Mouse (Mus musculus) neural tube, embryonic 11.5 days (tissue): ENCODE measurements around the gene Oprm1. TPM values are rescaled to one million over a fixed set of nuclear protein-coding genes. Genes with fewer than 3 reads are reported as not detected.

Source experiments
- ATAC-seq: fragments of 200-750 bp; cut with Nextera tagmentation; 2 replicates; pipeline ENCODE4 v1.8.0; 2017; ENCODE audit warnings: moderate number of reproducible peaks, mild to moderate bottlenecking, moderate TSS enrichment, moderate library complexity; ENCODE audit not compliant: insufficient read depth, low FRiP score, low TSS enrichment
- DNase-seq: peaks from one replicate; pipeline ENCODE4 v3.0.0-alpha.2; 2015; ENCODE audit warnings: low spot score
- H3K27ac ChIP-seq: fragments of 300-500 bp; sonication (generic); 2 replicates; pipeline ENCODE4 v1.5.1; 2014; ENCODE audit warnings: low read depth, mild to moderate bottlenecking, low read length
- H3K27me3 ChIP-seq: fragments of 300-500 bp; sonication (generic); 2 replicates; pipeline ENCODE4 v1.6.1; 2014; ENCODE audit warnings: mild to moderate bottlenecking, low read length, mixed read lengths; ENCODE audit not compliant: control insufficient read depth, insufficient read depth
- H3K36me3 ChIP-seq: fragments of 300-500 bp; sonication (generic); 2 replicates; pipeline ENCODE4 v1.6.1; 2014; ENCODE audit warnings: mild to moderate bottlenecking, low read length, moderate library complexity, mixed read lengths; ENCODE audit not compliant: control insufficient read depth, insufficient read depth
- H3K4me1 ChIP-seq: fragments of 300-500 bp; sonication (generic); 2 replicates; pipeline ENCODE4 v1.6.1; 2014; ENCODE audit warnings: low read length, mixed read lengths; ENCODE audit not compliant: control insufficient read depth, insufficient read depth
- H3K4me2 ChIP-seq: fragments of 300-500 bp; sonication (generic); 2 replicates; pipeline ENCODE4 v1.6.1; 2014; ENCODE audit warnings: low read depth, mild to moderate bottlenecking, moderate library complexity
- H3K4me3 ChIP-seq: fragments of 300-500 bp; sonication (generic); 2 replicates; pipeline ENCODE4 v1.5.1; 2014; ENCODE audit warnings: low read depth, low read length
- H3K9ac ChIP-seq: fragments of 300-500 bp; sonication (generic); 2 replicates; pipeline ENCODE4 v1.6.1; 2014; ENCODE audit warnings: mild to moderate bottlenecking, low read length
- H3K9me3 ChIP-seq: fragments of 300-500 bp; sonication (generic); 2 replicates; pipeline ENCODE4 v1.6.1; 2016; ENCODE audit warnings: low read length; ENCODE audit not compliant: control insufficient read depth
- WGBS: fragments of 180-500 bp; shearing (Covaris S2); extraction: QIAGEN DNeasy Blood & Tissue Kit; methylation state at CpG from one replicate; pipeline ENCODE4 v1.1.7; 2014; 5-methylcytosine and 5-hydroxymethylcytosine counted together
- polyA plus RNA-seq: library from polyadenylated mRNA; unstranded; fragments of >200 nt; fragmentation: Nextera tagmentation; extraction: Ambion mirVana; gene quantifications from 2 replicates; pipeline ENCODE4 v1.2.1, GENCODE M21; 2014

Gene Oprm1
- polyA plus RNA-seq, 1 experiment from 2014 or later, result 0.77 TPM

- ATAC-seq, result no peak
- WGBS, result 84% methylated on average over 5 of the region's 5 CpGs
- no peak for DNase-seq
- Histone ChIP-seq H3K4me3 (no peak overlapping the region), H3K4me1 (no peaks in the 10 kb centered on the region), H3K27me3 (no peaks in the 10 kb centered on the region), H3K36me3 (no peaks in the 10 kb centered on the region), H3K4me2 (no peak overlapping the region), H3K9ac (no peak overlapping the region), H3K27ac (no peak overlapping the region), H3K9me3 (no peaks in the 10 kb centered on the region)
These were observed 312.6 kb downstream of the Oprm1 start for GRCm38 (mm10) chr10:7070924-7071323.

- no peak for ATAC-seq
These were observed 315.9 kb downstream of the Oprm1 start for GRCm38 (mm10) chr10:7074231-7074630.

GRCm38 (mm10) chr10:7075661-7076060, 317.4 kb downstream of the Oprm1 start:
- Histone ChIP-seq H3K9me3 (no peaks in the 10 kb centered on the region), H3K27me3 (no peaks in the 10 kb centered on the region), H3K9ac (no peak overlapping the region), H3K4me3 (no peak overlapping the region), H3K4me1 (no peaks in the 10 kb centered on the region), H3K36me3 (no peaks in the 10 kb centered on the region), H3K27ac (no peak overlapping the region), H3K4me2 (no peak overlapping the region)
- WGBS, result 91% methylated on average over 2 of the region's 2 CpGs
- DNase-seq, result no peak
- ATAC-seq, result no peak

More at GRCm38 (mm10) chr10:7074231-7074630, 315.9 kb downstream of the Oprm1 start:
- Histone ChIP-seq H3K4me3 (no peak overlapping the region), H3K4me1 (no peaks in the 10 kb centered on the region), H3K9me3 (no peaks in the 10 kb centered on the region), H3K36me3 (no peaks in the 10 kb centered on the region), H3K4me2 (no peak overlapping the region), H3K27ac (no peak overlapping the region), H3K27me3 (no peaks in the 10 kb centered on the region), H3K9ac (no peak overlapping the region)
- 80% methylated on average over 2 of the region's 2 CpGs for WGBS
- no peak for DNase-seq

DNA sequence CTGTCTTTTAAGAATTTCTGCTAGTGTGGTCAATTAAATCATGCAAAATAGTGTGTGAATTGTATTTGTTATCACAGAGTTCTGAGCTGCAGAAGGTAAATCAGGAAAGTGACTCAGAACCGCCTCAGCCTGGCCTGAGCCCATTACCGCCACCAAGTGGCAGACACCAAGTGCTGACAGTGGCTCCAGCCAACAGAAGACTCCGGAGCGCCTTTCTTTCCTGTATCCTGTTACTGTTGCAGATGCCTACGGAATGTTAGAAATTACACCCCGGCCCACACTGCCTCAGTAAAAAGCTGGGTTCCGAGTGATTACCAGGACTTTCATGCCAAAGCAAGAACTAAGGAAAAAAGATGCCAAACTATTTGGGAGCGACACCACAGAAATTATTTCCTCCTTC, 317.9 kb downstream of the Oprm1 start:
- Histone ChIP-seq H3K27me3 (no peaks in the 10 kb centered on the region), H3K27ac (no peak overlapping the region), H3K4me3 (no peak overlapping the region), H3K9ac (no peak overlapping the region), H3K9me3 (no peaks in the 10 kb centered on the region), H3K4me1 (no peaks in the 10 kb centered on the region), H3K4me2 (no peak overlapping the region), H3K36me3 (no peaks in the 10 kb centered on the region)
- peak; percentile 62 for DNase-seq
- ATAC-seq, result peak; percentile 80; the same call in 1 of the 2 replicates
- WGBS, result 11% methylated on average over 8 of the region's 8 CpGs

DNA sequence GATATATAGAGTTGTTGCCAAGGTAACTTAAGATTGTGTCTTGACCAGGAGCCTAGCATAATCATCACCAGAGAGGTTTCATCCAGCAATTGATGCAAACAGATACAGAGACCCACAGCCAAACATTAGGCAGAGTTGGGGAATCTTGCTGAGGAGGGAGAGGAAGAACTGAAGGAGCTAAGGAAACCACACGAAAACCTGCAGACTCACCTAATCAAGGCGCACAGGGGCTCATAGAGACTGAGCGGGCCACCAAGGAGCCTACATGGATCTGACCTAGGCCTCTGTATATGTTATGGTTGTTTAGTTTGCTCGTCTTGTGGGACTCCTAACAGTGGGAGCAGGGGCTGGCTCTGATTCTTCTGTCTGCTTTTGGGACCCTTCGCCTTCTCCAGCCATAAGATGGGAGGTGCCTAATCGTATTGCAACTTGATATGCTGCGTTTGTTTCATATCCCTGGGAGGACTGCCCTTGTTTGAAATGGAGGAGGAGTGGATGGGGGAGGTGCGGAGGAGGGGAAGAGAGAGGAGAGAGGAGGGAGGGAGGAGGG, 318.4 kb downstream of the Oprm1 start:
- Histone ChIP-seq H3K9me3 (no peaks in the 10 kb centered on the region), H3K36me3 (no peaks in the 10 kb centered on the region), H3K27me3 (no peaks in the 10 kb centered on the region), H3K4me2 (no peak overlapping the region), H3K27ac (no peak overlapping the region), H3K4me1 (no peaks in the 10 kb centered on the region), H3K9ac (no peak overlapping the region), H3K4me3 (no peak overlapping the region)
- WGBS, result 60% methylated on average over 7 of the region's 8 CpGs
- ATAC-seq, result peak; percentile 29; the same call in 1 of the 2 replicates
- peak; percentile 21 for DNase-seq

DNA sequence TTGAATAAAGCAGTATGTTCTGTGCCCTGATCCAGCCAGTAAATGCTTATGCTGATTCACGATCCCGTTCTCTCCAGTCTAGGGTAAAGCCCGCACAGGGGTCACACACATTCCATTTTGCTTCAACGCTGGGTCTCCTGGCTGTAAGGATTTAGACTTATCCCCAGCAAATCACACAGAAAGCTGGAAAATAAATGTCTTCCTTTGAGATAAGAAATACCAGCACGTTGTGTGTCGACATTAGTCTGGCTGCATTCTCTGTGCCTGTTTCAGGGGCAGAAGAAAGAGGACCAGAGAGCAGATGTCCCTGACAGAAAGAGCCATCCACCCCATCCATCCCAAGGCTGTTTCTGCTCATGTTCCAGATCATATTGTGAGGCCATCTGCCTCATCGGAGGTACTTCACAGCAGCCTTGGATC, 319.1 kb downstream of the Oprm1 start:
- H3K9ac ChIP-seq, result no peak overlapping the region
- no peaks in the 10 kb centered on the region for H3K4me1 ChIP-seq

GRCm38 (mm10) chr10:7077971-7078370, 319.7 kb downstream of the Oprm1 start:
- DNase-seq (no peak), ATAC-seq (no peak)
- H3K9me3 ChIP-seq, result no peaks in the 10 kb centered on the region

More for the DNA sequence above, 319.1 kb downstream of the Oprm1 start:
- H3K9me3 ChIP-seq, result no peaks in the 10 kb centered on the region
- no peak overlapping the region for H3K4me2 ChIP-seq
- H3K36me3 ChIP-seq, result no peaks in the 10 kb centered on the region
- DNase-seq (no peak), ATAC-seq (no peak)
- H3K27ac ChIP-seq, result no peak overlapping the region
- H3K4me3 ChIP-seq, result no peak overlapping the region
- 74% methylated on average over 7 of the region's 7 CpGs for WGBS
- no peaks in the 10 kb centered on the region for H3K27me3 ChIP-seq

More at GRCm38 (mm10) chr10:7077971-7078370, 319.7 kb downstream of the Oprm1 start:
- WGBS, result 90% methylated on average over 1 of the region's 1 CpGs
- Histone ChIP-seq H3K36me3 (no peaks in the 10 kb centered on the region), H3K9ac (no peak overlapping the region), H3K4me2 (no peak overlapping the region), H3K27ac (no peak overlapping the region), H3K27me3 (no peaks in the 10 kb centered on the region), H3K4me3 (no peak overlapping the region), H3K4me1 (no peaks in the 10 kb centered on the region)

Other genes with a start within 250 kb of the Oprm1 start
- not detected in 2 replicates for gene Gm10945, start 3.3 kb downstream of the Oprm1 start, polyA plus RNA-seq